24 mouse cellular contexts compared by ENCODE assay signal in the genomic region with DNA sequence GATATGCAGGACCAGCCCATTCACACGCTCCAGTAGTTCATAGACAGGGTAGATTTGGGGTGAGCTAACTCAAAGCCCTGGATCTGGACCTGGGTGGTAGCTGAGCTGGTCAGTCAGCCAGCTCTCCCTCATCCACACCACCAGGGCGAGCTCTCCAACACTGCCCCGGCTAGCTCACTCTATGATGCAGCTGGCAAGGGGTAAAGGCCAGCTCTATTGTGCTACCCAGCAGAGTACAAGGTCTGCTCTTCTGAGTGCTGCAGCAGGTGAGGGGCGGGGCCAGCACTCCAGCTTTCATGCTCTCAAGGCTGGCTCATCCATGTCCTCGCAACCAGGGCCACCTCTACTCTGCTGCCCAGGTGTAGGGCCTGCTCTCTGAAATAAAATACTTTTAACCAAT.
DNase-seq lines count a peak whose midpoint lies in the region; ATAC-seq and TF ChIP-seq lines count a peak whose summit lies in the region.
"Had no signal": no experiment of that assay in that cellular context is flagged by ENCODE, and none has a peak within 500 bp of the region (broad histone marks: within the 10 kb centered on the region; RNA-seq: fewer than 3 reads in every experiment).

No protein-coding gene starts in this region.

- TF ChIP-seq EP300 in stomach, postnatal 0 days (optimal IDR thresholded peaks at IDR 0.05): no peak

- no peak for DNase-seq in forebrain, embryonic 11.5 days (ENCODE audit: low spot score)
- no peak for DNase-seq in forebrain, postnatal 0 days
- no peak for DNase-seq in liver, embryonic 11.5 days (ENCODE audit: low spot score)
- DNase-seq in liver: no peak
- peak; percentile 15 for DNase-seq in kidney, postnatal 14 days
- DNase-seq in stomach, postnatal 0 days (ENCODE audit: low spot score): peak; percentile 29
- DNase-seq in adrenal gland, adult 2 months: no peak
- DNase-seq in frontal cortex, adult 2 months (ENCODE audit: extremely low spot score in 1 of 2, low spot score in 1 of 2): no peak
- DNase-seq: adrenal gland, postnatal 14 days; cerebellum, postnatal 25 days; embryo, embryonic 11 days; gastrocnemius, postnatal 14 days; heart, adult 18-20 months; heart, postnatal 36 days; right cerebral cortex, postnatal 4 days; thymus, postnatal 36 days had no signal

- WGBS in forebrain, embryonic 11.5 days: 84% methylated on average over 5 of the region's 5 CpGs
- 85% methylated on average over 5 of the region's 5 CpGs for WGBS in forebrain, postnatal 0 days
- 68% methylated on average over 5 of the region's 5 CpGs for WGBS in liver, embryonic 11.5 days
- WGBS in stomach, postnatal 0 days: 75% methylated on average over 5 of the region's 5 CpGs

- H3K9me3 ChIP-seq in forebrain, embryonic 11.5 days (ENCODE audit: control insufficient read depth, low read length): no peaks in the 10 kb centered on the region
- H3K9me3 ChIP-seq in forebrain, postnatal 0 days (ENCODE audit: low read length): no peaks in the 10 kb centered on the region
- no peaks in the 10 kb centered on the region for H3K9me3 ChIP-seq in liver, embryonic 11.5 days (ENCODE audit: control insufficient read depth, low read length)
- H3K9me3 ChIP-seq in stomach, postnatal 0 days (ENCODE audit: control insufficient read depth, low read length): no peaks in the 10 kb centered on the region
- H3K9me3 ChIP-seq: forebrain, embryonic 10.5 days; limb, embryonic 12.5 days; liver, embryonic 15.5 days; midbrain, embryonic 13.5 days had no signal

- no peaks in the 10 kb centered on the region for H3K36me3 ChIP-seq in forebrain, embryonic 11.5 days (ENCODE audit: control insufficient read depth, insufficient read depth, low read length)
- H3K36me3 ChIP-seq in forebrain, postnatal 0 days (ENCODE audit: insufficient read depth): no peaks in the 10 kb centered on the region
- no peaks in the 10 kb centered on the region for H3K36me3 ChIP-seq in liver, embryonic 11.5 days (ENCODE audit: control insufficient read depth, insufficient read depth, low read length)
- no peaks in the 10 kb centered on the region for H3K36me3 ChIP-seq in stomach, postnatal 0 days (ENCODE audit: control insufficient read depth, insufficient read depth, low read length)
- H3K36me3 ChIP-seq: forebrain, embryonic 10.5 days; limb, embryonic 12.5 days; liver, embryonic 15.5 days; midbrain, embryonic 13.5 days had no signal

- no peak for TF ChIP-seq CTCF in forebrain, postnatal 0 days (IDR thresholded peaks at IDR 0.05; ENCODE audit: low read depth)
- peak; percentile 10; the same call in 1 of the 2 replicates for TF ChIP-seq CTCF in stomach, postnatal 0 days (IDR thresholded peaks at IDR 0.05; ENCODE audit: low read depth)

- H3K27me3 ChIP-seq in forebrain, embryonic 11.5 days (ENCODE audit: control insufficient read depth, insufficient read depth, low read length): no peaks in the 10 kb centered on the region
- H3K27me3 ChIP-seq in forebrain, postnatal 0 days (ENCODE audit: insufficient read depth, low read length): no peaks in the 10 kb centered on the region
- no peaks in the 10 kb centered on the region for H3K27me3 ChIP-seq in liver, embryonic 11.5 days (replicated peaks; ENCODE audit: control insufficient read depth, insufficient read depth, low read length)
- H3K27me3 ChIP-seq in stomach, postnatal 0 days (ENCODE audit: control insufficient read depth, insufficient read depth, low read length): no peaks in the 10 kb centered on the region
- H3K27me3 ChIP-seq: liver, embryonic 15.5 days; midbrain, embryonic 13.5 days; Patski had no signal

- no peak overlapping the region for H3K27ac ChIP-seq in forebrain, embryonic 11.5 days (ENCODE audit: low read depth, low read length)
- H3K27ac ChIP-seq in forebrain, postnatal 0 days (ENCODE audit: low read depth, low read length): no peak overlapping the region
- H3K27ac ChIP-seq in liver, embryonic 11.5 days (ENCODE audit: low read depth, low read length): no peak overlapping the region
- no peak overlapping the region for H3K27ac ChIP-seq in stomach, postnatal 0 days (replicated peaks)
- H3K27ac ChIP-seq: forebrain, embryonic 10.5 days; limb, embryonic 12.5 days; liver, embryonic 15.5 days; midbrain, embryonic 13.5 days had no signal

- H3K4me2 ChIP-seq in forebrain, embryonic 11.5 days (ENCODE audit: low read depth, low read length, severe bottlenecking): no peak overlapping the region
- no peak overlapping the region for H3K4me2 ChIP-seq in forebrain, postnatal 0 days (ENCODE audit: low read depth)
- H3K4me2 ChIP-seq in liver, embryonic 11.5 days: no peak overlapping the region
- H3K4me2 ChIP-seq in stomach, postnatal 0 days (replicated peaks; ENCODE audit: low read depth): no peak overlapping the region
- H3K4me2 ChIP-seq: limb, embryonic 12.5 days; liver, embryonic 15.5 days; midbrain, embryonic 13.5 days had no signal

- H3K4me1 ChIP-seq in forebrain, embryonic 11.5 days (replicated peaks; ENCODE audit: control insufficient read depth, insufficient read depth, low read length): no peaks in the 10 kb centered on the region
- peaks cover 8% of the 10 kb centered on the region for H3K4me1 ChIP-seq in forebrain, postnatal 0 days (ENCODE audit: insufficient read depth)
- H3K4me1 ChIP-seq in liver, embryonic 11.5 days (replicated peaks; ENCODE audit: control insufficient read depth, insufficient read depth, low read length): no peaks in the 10 kb centered on the region
- no peaks in the 10 kb centered on the region for H3K4me1 ChIP-seq in stomach, postnatal 0 days (replicated peaks; ENCODE audit: control insufficient read depth, insufficient read depth)
- H3K4me1 ChIP-seq: limb, embryonic 12.5 days; liver, embryonic 15.5 days had no signal

- no peak overlapping the region for H3K9ac ChIP-seq in forebrain, embryonic 11.5 days (ENCODE audit: low read length)
- no peak overlapping the region for H3K9ac ChIP-seq in forebrain, postnatal 0 days
- H3K9ac ChIP-seq in liver, embryonic 11.5 days (ENCODE audit: low read depth, low read length): no peak overlapping the region
- no peak overlapping the region for H3K9ac ChIP-seq in stomach, postnatal 0 days (ENCODE audit: low read length)
- H3K9ac ChIP-seq: limb, embryonic 12.5 days; liver, embryonic 15.5 days; midbrain, embryonic 13.5 days had no signal

- no peak overlapping the region for H3K4me3 ChIP-seq in forebrain, embryonic 11.5 days (ENCODE audit: low read depth, low read length)
- H3K4me3 ChIP-seq in forebrain, postnatal 0 days (ENCODE audit: low read depth, low read length): no peak overlapping the region
- H3K4me3 ChIP-seq in liver, embryonic 11.5 days (ENCODE audit: low read depth, low read length): no peak overlapping the region
- H3K4me3 ChIP-seq in stomach, postnatal 0 days (ENCODE audit: low read depth, low read length): no peak overlapping the region
- H3K4me3 ChIP-seq: forebrain, embryonic 10.5 days; limb, embryonic 12.5 days; liver, embryonic 15.5 days; midbrain, embryonic 13.5 days had no signal

- ATAC-seq in forebrain, embryonic 11.5 days (replicated peaks; ENCODE audit: low FRiP score): peak; percentile 44; the same call in 1 of the 2 replicates
- no peak for ATAC-seq in forebrain, postnatal 0 days
- 0 out of 2 replicates have a peak, but pooled peaks have one; percentile 36 for ATAC-seq in liver, embryonic 11.5 days (replicated peaks; ENCODE audit: low FRiP score)
- ATAC-seq in stomach, postnatal 0 days (ENCODE audit: low FRiP score, low TSS enrichment): peak; percentile 64; the same call in 1 of the 2 replicates
- ATAC-seq: CD4-positive, CD25-positive, alpha-beta regulatory T cell, adult 4 months; hindbrain, embryonic 16.5 days; lung, postnatal 0 days; midbrain, embryonic 13.5 days; Patski had no signal

Comparison
In these comparisons a context has a peak if more than half of its experiments do, and no peak if none do; other contexts are left out.
1. DNase-seq: peak in kidney, postnatal 14 days (single experiment) and stomach, postnatal 0 days (single experiment); none in forebrain, embryonic 11.5 days (single experiment), forebrain, postnatal 0 days (single experiment), liver, embryonic 11.5 days (single experiment), liver (single experiment), adrenal gland, adult 2 months (single experiment) and frontal cortex, adult 2 months (0 of 2).